Mouse (Mus musculus): ENCODE measurements around the gene Plpp3. TPM values are rescaled to one million over a fixed set of nuclear protein-coding genes. Genes with fewer than 3 reads are reported as not detected.
A peak's percentile ranks its signal among the peaks of the same experiment; 100 is the strongest.

The Plpp3 gene
- polyA plus RNA-seq, 1 experiment from 2014 or later = 48.3 TPM

DNA sequence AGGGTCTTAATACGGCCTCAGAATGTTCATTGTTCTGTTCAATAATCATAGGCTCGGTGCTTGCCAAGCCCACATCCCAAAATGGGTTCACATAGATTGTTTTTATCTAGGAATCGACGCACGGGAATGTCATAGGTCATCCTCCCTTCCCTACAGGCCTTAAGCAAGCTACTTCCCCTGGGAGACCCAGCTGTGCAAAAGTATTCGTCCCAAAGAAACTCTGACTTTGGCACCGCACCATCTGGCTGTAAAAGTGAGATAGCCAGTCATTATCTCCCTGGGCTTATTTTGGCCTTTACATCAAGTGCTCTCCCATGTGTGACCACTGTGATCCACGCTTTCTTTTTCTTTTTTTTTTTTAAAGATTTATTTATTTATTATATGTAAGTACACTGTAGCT, 42.2 kb downstream of the Plpp3 start:
- H3K4me3 ChIP-seq (ENCODE audit: low read depth, low read length) = no peak overlapping the region

DNA sequence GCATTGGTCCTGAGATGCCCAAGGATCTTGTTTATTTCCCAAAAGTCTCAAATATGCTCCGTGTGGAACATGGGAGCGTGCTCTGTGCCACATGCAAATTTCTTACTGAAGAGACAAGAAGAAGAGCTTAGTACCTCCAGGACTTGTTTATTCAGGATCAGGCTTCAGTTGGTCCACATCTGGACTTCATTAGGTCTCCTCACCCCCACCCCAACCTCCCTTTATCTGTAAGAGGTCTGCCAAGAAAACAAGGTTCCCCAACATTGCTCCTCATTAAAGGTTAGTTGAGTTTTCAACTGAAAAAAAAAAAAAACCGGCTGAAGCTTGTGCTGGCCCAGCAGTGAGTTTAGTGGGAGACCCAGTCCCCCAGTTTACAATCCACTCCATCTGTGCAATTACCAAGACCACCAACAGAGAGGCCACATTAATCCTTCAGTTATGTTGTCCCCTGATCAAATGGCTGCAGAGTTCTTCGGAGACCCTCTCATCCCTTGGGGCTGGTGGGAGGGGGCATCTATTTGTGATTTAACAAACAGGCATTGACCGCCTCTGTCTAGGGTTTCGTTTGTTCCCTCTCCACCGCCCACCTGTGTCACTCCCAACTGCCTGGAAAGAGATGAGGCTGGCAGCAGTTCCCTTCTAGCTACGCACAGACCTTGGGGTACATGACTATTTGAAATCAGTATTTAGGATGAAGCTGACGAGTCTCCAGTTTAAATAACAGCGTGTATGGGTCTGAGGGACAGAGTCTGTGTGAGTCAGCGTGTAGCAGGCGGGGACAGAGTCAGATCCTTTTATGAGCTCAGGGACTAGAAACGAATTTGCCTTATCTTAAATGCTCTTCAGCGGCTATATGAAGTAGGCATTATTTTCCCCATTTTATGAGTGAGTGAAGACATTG, 43.7 kb downstream of the Plpp3 start:
- Histone ChIP-seq H3K9ac (ENCODE audit: low read length) (no peak overlapping the region), H3K27me3 (ENCODE audit: control insufficient read depth, insufficient read depth, low read length) (no peaks in the 10 kb centered on the region), H3K27ac (ENCODE audit: low read depth, low read length) (no peak overlapping the region), H3K4me2 (ENCODE audit: low read depth) (no peak overlapping the region), H3K36me3 (ENCODE audit: control insufficient read depth, insufficient read depth, low read length) (peaks cover 5% of the 10 kb centered on the region; the same call in 1 of the 2 replicates), H3K9me3 (ENCODE audit: control insufficient read depth, low read length) (no peaks in the 10 kb centered on the region), H3K4me1 (ENCODE audit: control insufficient read depth, insufficient read depth, low read length) (peaks cover 18% of the 10 kb centered on the region), H3K4me3 (ENCODE audit: low read depth, low read length) (no peak overlapping the region)
- no peak for ATAC-seq (ENCODE audit: insufficient read depth, low FRiP score, low TSS enrichment)
- no peak for DNase-seq (ENCODE audit: low spot score)
- WGBS = 38% methylated on average over 14 of the region's 14 CpGs

More for the DNA sequence above, 42.2 kb downstream of the Plpp3 start:
- no peaks in the 10 kb centered on the region for H3K9me3 ChIP-seq (ENCODE audit: control insufficient read depth, low read length)
- no peak overlapping the region for H3K9ac ChIP-seq (ENCODE audit: low read length)
- H3K36me3 ChIP-seq (ENCODE audit: control insufficient read depth, insufficient read depth, low read length) = peaks cover 5% of the 10 kb centered on the region; the same call in 1 of the 2 replicates
- 62% methylated on average over 8 of the region's 8 CpGs for WGBS
- DNase-seq (ENCODE audit: low spot score) (no peak), ATAC-seq (ENCODE audit: insufficient read depth, low FRiP score, low TSS enrichment) (no peak)
- H3K4me1 ChIP-seq (ENCODE audit: control insufficient read depth, insufficient read depth, low read length) = peaks cover 5% of the 10 kb centered on the region; the same call in 1 of the 2 replicates
- H3K27ac ChIP-seq (ENCODE audit: low read depth, low read length) = no peak overlapping the region
- no peaks in the 10 kb centered on the region for H3K27me3 ChIP-seq (ENCODE audit: control insufficient read depth, insufficient read depth, low read length)
- H3K4me2 ChIP-seq (ENCODE audit: low read depth) = no peak overlapping the region

DNA sequence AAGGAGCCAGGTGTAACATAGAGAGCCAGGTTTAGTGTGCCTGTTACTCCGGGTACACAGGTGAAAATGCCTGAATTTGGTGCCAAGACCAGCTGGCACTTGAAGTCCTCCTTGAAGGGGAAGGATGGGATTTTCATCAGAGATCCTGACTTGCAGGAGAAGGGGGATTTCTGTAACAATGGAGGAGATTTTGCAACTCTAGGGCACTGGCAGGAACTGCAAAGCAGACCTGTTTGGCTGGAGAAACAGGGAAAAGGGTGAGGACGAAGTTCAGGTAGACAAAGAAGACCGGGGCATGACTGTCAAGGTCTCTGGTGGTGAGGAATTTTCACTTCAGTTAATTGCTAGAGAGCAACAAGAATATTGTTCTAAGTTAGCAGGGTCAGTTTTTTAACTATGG, 45.3 kb downstream of the Plpp3 start:
- Histone ChIP-seq H3K4me1 (ENCODE audit: control insufficient read depth, insufficient read depth, low read length) (peaks cover 25% of the 10 kb centered on the region), H3K9ac (ENCODE audit: low read length) (no peak overlapping the region), H3K4me2 (ENCODE audit: low read depth) (no peak overlapping the region), H3K9me3 (ENCODE audit: control insufficient read depth, low read length) (no peaks in the 10 kb centered on the region), H3K4me3 (ENCODE audit: low read depth, low read length) (no peak overlapping the region), H3K36me3 (ENCODE audit: control insufficient read depth, insufficient read depth, low read length) (peaks cover 5% of the 10 kb centered on the region; the same call in 1 of the 2 replicates), H3K27me3 (ENCODE audit: control insufficient read depth, insufficient read depth, low read length) (no peaks in the 10 kb centered on the region), H3K27ac (ENCODE audit: low read depth, low read length) (no peak overlapping the region)
- DNase-seq (ENCODE audit: low spot score) (no peak), ATAC-seq (ENCODE audit: insufficient read depth, low FRiP score, low TSS enrichment) (no peak)
- 95% methylated on average over 3 of the region's 3 CpGs for WGBS

DNA sequence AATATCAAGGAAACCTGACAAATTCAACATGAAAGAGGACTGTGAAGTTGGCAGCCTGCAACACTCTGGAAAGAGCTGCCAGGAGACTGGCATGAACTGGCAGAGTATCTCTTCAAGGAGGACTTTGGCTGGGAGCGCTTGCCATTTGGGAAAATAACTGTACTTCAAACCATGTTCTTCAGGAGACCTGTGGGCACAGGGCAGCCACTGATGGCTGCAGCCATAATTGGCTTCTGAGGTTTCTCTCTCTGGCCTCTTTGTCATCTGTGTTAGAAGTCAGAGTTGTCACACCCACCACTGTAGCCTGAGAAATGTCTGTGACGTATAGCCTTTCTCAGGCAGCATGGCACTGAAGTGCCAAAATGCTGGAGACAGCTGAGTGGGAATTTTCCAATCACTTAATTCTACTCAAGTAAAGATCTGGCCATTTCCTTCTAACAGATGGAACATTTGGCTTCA, 46.2 kb downstream of the Plpp3 start:
- H3K4me3 ChIP-seq (ENCODE audit: low read depth, low read length) = no peak overlapping the region
- DNase-seq (ENCODE audit: low spot score) (no peak), ATAC-seq (ENCODE audit: insufficient read depth, low FRiP score, low TSS enrichment) (no peak)
- peaks cover 4% of the 10 kb centered on the region; the same call in 1 of the 2 replicates for H3K36me3 ChIP-seq (ENCODE audit: control insufficient read depth, insufficient read depth, low read length)
- WGBS = 84% methylated on average over 2 of the region's 2 CpGs
- no peak overlapping the region for H3K9ac ChIP-seq (ENCODE audit: low read length)
- H3K27ac ChIP-seq (ENCODE audit: low read depth, low read length) = no peak overlapping the region
- no peaks in the 10 kb centered on the region for H3K27me3 ChIP-seq (ENCODE audit: control insufficient read depth, insufficient read depth, low read length)
- no peaks in the 10 kb centered on the region for H3K9me3 ChIP-seq (ENCODE audit: control insufficient read depth, low read length)
- peaks cover 25% of the 10 kb centered on the region for H3K4me1 ChIP-seq (ENCODE audit: control insufficient read depth, insufficient read depth, low read length)
- no peak overlapping the region for H3K4me2 ChIP-seq (ENCODE audit: low read depth)

DNA sequence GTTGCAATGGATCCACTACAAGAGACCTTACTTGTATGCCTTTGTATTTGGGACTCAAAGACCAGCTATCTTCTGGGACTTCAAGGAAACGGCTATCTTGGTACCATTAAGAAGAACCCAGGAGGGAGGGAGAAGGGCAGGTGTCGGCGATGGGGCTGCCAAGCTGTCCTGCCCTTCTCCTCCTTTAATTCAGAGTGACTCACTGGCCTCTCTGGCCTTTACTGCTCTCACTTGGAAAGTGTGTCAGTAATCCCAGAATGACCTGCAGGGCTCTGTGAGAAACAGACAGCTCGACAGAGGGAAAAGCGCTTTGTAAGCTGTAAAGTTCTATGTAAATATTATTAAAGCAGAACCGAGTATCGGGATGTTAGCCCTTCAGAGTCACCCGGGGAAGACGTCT, 46.9 kb downstream of the Plpp3 start:
- peaks cover 25% of the 10 kb centered on the region for H3K4me1 ChIP-seq (ENCODE audit: control insufficient read depth, insufficient read depth, low read length)
- no peaks in the 10 kb centered on the region for H3K36me3 ChIP-seq (ENCODE audit: control insufficient read depth, insufficient read depth, low read length)
- H3K27me3 ChIP-seq (ENCODE audit: control insufficient read depth, insufficient read depth, low read length) = no peaks in the 10 kb centered on the region
- DNase-seq (ENCODE audit: low spot score) (no peak), ATAC-seq (ENCODE audit: insufficient read depth, low FRiP score, low TSS enrichment) (no peak)
- H3K9ac ChIP-seq (ENCODE audit: low read length) = no peak overlapping the region
- H3K4me3 ChIP-seq (ENCODE audit: low read depth, low read length) = no peak overlapping the region
- H3K27ac ChIP-seq (ENCODE audit: low read depth, low read length) = no peak overlapping the region
- no peak overlapping the region for H3K4me2 ChIP-seq (ENCODE audit: low read depth)
- no peaks in the 10 kb centered on the region for H3K9me3 ChIP-seq (ENCODE audit: control insufficient read depth, low read length)
- WGBS = 43% methylated on average over 9 of the region's 9 CpGs

DNA sequence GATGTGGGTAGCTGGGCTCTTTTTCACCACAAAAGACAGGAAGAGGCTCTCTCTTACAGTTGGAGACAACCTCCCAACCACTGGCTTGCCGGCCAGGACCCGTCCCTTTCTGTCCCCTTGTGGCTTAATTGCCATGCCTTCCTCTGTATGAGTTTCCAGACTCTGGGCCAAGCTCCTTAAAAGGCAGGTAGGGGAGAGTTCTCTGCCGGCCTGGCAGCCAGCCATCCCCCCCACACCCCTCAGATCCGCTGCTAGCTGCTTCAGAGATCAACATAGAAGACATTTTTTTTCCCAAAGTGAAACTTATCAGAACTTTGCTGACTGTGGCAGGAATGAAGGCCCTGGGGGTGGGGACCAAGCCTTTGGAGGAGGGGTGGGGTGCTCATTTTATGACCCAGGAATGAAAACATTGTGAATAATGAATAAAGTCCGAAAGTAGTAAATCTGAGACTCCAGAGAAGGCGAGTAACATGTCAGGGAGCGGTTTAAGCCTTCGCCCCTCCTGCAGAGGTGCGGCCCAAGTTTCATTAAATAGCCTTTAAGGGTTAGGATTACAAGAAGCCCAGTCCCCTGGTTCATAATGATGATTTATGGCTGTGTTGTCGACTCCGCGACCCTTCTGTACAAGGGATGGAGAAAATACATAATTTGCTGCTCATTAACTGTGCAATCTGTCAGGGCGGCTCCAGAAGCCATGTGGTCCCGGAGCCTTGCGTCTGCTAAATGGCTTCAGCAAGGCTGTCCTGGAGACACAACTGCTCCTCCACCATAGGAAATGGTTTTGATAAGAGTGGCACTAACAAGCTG, 48.1 kb downstream of the Plpp3 start:
- no peak overlapping the region for H3K4me3 ChIP-seq (ENCODE audit: low read depth, low read length)
- ATAC-seq (ENCODE audit: insufficient read depth, low FRiP score, low TSS enrichment) (no peak), DNase-seq (ENCODE audit: low spot score) (peak; percentile 50)
- no peaks in the 10 kb centered on the region; the same call in 1 of the 2 replicates for H3K36me3 ChIP-seq (ENCODE audit: control insufficient read depth, insufficient read depth, low read length)
- no peaks in the 10 kb centered on the region for H3K27me3 ChIP-seq (ENCODE audit: control insufficient read depth, insufficient read depth, low read length)
- H3K4me1 ChIP-seq (ENCODE audit: control insufficient read depth, insufficient read depth, low read length) = peaks cover 21% of the 10 kb centered on the region
- WGBS = 30% methylated on average over 15 of the region's 15 CpGs
- H3K4me2 ChIP-seq (ENCODE audit: low read depth) = no peak overlapping the region
- no peak overlapping the region for H3K27ac ChIP-seq (ENCODE audit: low read depth, low read length)
- no peak overlapping the region for H3K9ac ChIP-seq (ENCODE audit: low read length)
- H3K9me3 ChIP-seq (ENCODE audit: control insufficient read depth, low read length) = no peaks in the 10 kb centered on the region

DNA sequence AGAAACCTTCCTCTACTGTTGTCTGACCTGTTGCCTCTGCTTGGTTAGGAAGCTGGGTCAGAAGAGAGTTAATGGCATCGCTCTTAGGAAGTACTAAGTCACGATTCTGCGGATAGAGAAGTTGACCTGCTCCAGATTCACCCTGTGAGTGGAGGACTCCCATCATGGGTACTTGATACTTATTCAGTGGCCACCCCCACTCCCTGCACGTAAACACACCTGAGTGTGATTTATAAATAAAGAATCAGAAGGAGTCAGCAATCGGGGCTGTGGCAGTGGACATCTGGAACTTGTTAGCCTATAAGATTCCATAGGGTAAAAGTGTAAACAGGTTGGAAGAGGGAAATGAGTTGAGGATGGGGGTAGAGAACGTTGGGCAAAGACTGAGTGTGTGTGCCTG, 49.0 kb downstream of the Plpp3 start:
- no peaks in the 10 kb centered on the region for H3K27me3 ChIP-seq (ENCODE audit: control insufficient read depth, insufficient read depth, low read length)
- H3K27ac ChIP-seq (ENCODE audit: low read depth, low read length) = no peak overlapping the region
- no peaks in the 10 kb centered on the region; the same call in 1 of the 2 replicates for H3K36me3 ChIP-seq (ENCODE audit: control insufficient read depth, insufficient read depth, low read length)
- 70% methylated on average over 6 of the region's 6 CpGs for WGBS
- no peak overlapping the region for H3K4me2 ChIP-seq (ENCODE audit: low read depth)
- DNase-seq (ENCODE audit: low spot score) (no peak), ATAC-seq (ENCODE audit: insufficient read depth, low FRiP score, low TSS enrichment) (no peak)
- no peak overlapping the region for H3K4me3 ChIP-seq (ENCODE audit: low read depth, low read length)
- no peak overlapping the region for H3K9ac ChIP-seq (ENCODE audit: low read length)
- H3K4me1 ChIP-seq (ENCODE audit: control insufficient read depth, insufficient read depth, low read length) = peaks cover 20% of the 10 kb centered on the region
- no peaks in the 10 kb centered on the region for H3K9me3 ChIP-seq (ENCODE audit: control insufficient read depth, low read length)

DNA sequence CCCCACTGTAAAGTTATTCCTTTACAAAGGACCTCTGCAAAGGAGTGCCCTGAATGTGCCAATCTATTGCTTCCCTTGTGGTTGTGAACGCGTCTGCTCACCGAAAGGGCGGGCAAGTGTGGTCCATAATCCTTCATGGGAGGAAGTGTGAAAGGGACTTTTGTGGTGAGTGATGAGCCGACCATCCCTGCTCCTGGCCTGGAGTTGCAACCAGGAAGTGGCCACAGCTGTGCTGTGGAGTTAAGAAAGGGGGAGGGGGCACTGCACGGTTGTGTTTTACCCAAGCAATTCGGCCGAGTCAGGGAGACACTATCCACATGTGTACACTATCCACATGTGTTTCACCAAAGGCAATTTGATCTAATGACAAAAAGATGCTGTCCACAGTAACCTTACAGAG, 49.8 kb downstream of the Plpp3 start:
- H3K9ac ChIP-seq (ENCODE audit: low read length) = no peak overlapping the region
- ATAC-seq (ENCODE audit: insufficient read depth, low FRiP score, low TSS enrichment) = no peak
- H3K4me2 ChIP-seq (ENCODE audit: low read depth) = no peak overlapping the region
- no peaks in the 10 kb centered on the region for H3K9me3 ChIP-seq (ENCODE audit: control insufficient read depth, low read length)
- peaks cover 20% of the 10 kb centered on the region for H3K4me1 ChIP-seq (ENCODE audit: control insufficient read depth, insufficient read depth, low read length)
- H3K36me3 ChIP-seq (ENCODE audit: control insufficient read depth, insufficient read depth, low read length) = no peaks in the 10 kb centered on the region; the same call in 1 of the 2 replicates
- DNase-seq (ENCODE audit: low spot score) = peak; percentile 39
- no peak overlapping the region for H3K4me3 ChIP-seq (ENCODE audit: low read depth, low read length)
- H3K27ac ChIP-seq (ENCODE audit: low read depth, low read length) = peak overlapping the region; percentile 2; the same call in 1 of the 2 replicates
- no peaks in the 10 kb centered on the region for H3K27me3 ChIP-seq (ENCODE audit: control insufficient read depth, insufficient read depth, low read length)
- 37% methylated on average over 8 of the region's 8 CpGs for WGBS
